Mouse (Mus musculus) gonadal fat pad, adult 2 months (tissue): Measurements from ENCODE around the gene Spcs1. TPM values are rescaled to one million over a fixed set of nuclear protein-coding genes. Genes with fewer than 3 reads are reported as not detected.

Experiments used
- DNase-seq: peaks from one replicate; pipeline ENCODE4 v3.0.0-alpha.2; 2012; ENCODE audit warnings: low read depth
- polyA plus RNA-seq: library from polyadenylated mRNA; depleted of rRNA; stranded (reverse); fragments of >200 nt; gene quantifications from 2 replicates; pipeline ENCODE4 v1.2.3, GENCODE M21; 2012; rRNA removed

Spcs1 gene
- 291 and 352 TPM in 2 replicates for polyA plus RNA-seq

- DNase-seq, result no peak
Observed at GRCm38 (mm10) chr14:31001307-31002205, at the start of gene Spcs1, which contains the start of gene Glt8d1. TSS of gene Spcs1 (minus strand) at chr14:31001672. TSS of gene Glt8d1 (plus strand) at chr14:31001400.

- no peak for DNase-seq
Observed at GRCm38 (mm10) chr14:31045817-31046216, 44.3 kb upstream of the Spcs1 start.

GRCm38 (mm10) chr14:31045296-31045695 lies 43.8 kb upstream of the Spcs1 start:
- peak; percentile 44 for DNase-seq

DNA sequence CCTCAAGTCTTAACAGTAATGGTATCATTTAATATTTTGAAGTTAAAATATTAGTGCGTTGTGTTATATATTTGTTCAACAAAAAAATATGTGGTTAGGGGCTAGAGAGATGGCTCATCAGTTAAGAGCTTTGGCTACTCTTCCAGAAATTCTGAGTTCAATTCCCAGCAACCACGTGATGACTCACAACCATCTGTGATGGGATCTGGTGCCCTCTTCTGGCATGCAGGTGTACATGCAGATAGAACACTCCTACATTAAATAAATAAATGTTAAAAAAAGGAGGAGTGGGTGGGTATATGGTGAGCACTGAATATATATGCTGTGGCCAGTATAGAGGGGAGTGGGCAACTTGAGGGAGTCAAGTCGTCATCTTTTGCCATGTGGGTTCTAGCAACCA lies 24.3 kb upstream of the Spcs1 start:
- DNase-seq, result no peak

DNA sequence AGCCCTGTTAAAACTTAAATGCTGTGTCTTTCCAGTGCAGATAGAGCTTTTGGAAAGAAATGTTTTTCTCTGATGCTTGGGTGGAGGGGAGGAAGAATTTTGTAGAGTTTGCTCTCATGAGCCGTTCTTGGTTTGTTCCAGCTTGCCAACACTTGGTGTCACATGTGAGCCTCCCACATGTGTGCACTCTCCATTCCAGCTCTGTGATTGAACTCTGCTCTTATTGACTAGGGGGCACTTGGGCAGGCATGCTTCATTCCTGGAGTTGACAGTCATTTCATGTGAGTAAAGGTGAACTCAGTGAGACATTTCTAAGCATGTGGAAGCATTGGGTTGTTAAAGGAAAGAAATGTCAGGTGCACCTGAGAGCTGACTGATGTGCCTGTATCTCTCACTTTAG lies 21.1 kb upstream of the Spcs1 start:
- no peak for DNase-seq

DNA sequence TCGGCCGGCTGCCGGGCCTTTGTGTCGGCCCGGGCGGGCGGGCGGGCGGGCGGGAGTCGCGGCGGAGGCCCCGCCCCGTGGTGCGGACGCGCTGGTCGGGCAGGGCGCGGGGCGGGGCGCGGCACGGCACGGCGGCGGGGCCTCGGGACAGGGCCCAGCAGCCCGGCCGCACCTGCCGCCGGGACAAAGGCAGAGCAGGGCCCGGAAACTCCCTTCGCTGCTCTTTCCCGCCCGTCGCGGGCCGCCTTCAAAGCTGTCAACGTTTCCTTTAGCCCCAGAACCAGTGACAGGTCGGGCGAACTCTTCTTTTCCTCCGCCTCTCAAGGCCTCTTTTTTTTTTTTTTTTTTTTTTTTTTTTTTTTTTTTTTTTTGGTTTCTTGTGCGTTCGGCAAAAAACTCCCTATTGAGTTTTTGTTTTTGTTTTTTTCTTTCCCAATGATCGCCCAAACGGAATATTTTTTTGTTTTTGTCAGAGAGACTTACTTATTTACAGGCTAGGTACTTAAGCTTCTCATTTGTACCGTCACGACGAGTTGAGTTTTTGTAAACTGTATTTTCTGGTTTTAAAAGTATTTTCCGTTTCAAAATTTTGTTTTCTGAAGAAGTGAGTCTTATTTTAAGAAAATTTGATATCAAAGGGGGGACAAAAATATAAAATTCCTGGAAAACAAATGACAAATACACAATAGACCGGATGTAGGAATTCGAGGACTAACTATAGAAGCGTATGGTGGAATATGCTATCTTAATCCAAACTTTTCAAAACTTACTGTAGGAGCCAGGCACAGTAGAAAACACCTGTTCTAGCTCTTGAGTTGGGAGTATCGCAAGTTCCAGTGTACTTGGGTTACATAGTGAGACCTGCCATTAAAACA lies 18.1 kb upstream of the Spcs1 start:
- DNase-seq, result no peak

GRCm38 (mm10) chr14:31018860-31019291 lies 17.4 kb upstream of the Spcs1 start, which contains the start of the genes Pbrm1 and Gnl3:
TSS of gene Pbrm1 (plus strand) at chr14:31019138.
TSS of gene Gnl3 (minus strand) at chr14:31019152.
- no peak for DNase-seq

DNA sequence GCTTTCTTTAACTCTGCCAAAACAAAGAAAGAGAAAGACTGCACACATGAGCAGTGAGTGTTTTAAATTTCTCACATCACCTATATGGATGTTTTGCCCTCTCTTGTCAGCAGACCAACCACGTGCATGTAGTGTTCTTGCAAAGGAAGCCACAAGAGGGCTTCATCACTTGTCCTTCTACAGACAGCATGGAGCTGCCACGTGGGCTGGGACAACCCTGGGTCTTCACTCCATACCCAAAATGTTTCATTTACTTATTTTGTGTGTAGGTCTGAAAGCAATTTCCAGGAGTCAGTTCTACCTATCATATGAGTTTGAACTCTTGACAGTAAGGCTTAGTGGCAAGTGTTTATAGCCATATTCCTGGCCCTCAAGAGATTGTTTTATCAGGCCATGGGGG lies 16.4 kb upstream of the Spcs1 start:
- no peak for DNase-seq

- no peak for DNase-seq
Observed at GRCm38 (mm10) chr14:31016063-31016462, 14.6 kb upstream of the Spcs1 start.

- DNase-seq, result no peak
Observed at GRCm38 (mm10) chr14:31013928-31014327, 12.5 kb upstream of the Spcs1 start.

DNA sequence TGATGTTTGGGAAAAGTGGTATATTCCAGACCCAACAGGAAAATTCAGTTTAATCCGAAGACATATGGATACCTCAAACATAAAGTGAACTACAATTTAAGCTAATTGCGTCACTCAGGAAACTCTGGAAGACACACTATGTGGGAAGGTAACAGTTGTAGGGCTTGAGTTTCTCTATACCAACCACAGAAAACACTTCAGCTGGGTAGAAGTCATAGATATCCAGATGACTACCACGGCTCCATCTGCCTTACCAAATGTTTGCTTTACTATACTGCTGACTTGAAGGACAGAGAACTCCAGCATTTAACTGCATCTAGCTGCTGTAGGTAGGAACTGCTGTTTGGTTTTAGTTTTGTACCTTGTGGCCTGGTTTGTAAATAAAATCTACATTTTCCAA lies 10.1 kb upstream of the Spcs1 start:
- DNase-seq, result no peak

- DNase-seq, result no peak
Observed at GRCm38 (mm10) chr14:31006779-31007178, 5.3 kb upstream of the Spcs1 start.

- DNase-seq, result no peak
Observed at GRCm38 (mm10) chr14:31004527-31004926, 3.1 kb upstream of the Spcs1 start.

DNA sequence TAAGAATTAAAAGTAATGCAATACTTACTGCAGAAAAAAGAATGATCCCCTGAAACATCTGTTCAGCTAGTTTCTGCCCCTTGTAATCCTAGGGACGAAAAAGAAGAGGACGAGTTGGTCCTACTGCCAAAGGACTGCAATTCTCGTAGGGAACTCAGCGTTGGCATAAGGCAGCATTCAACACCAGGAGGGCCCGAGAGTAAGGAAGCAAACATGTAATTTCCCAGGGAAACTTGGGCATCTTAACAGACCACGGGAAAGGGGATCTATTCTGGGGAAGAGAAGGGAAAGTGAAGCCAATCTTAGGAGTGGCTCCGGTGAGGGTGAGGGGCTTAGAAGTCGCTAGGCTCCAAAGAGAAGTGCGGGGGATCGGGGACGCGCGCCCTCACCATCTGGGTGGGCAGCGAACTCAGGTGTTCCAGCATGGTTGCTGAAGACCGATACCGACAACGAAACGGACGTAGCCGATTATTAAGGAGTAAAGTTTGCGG lies 611 bp downstream of the Spcs1 start:
- no peak for DNase-seq

- DNase-seq, result no peak
Observed at GRCm38 (mm10) chr14:31000356-31000755, 1.1 kb downstream of the Spcs1 start.

GRCm38 (mm10) chr14:30996417-30996816 lies 5.1 kb downstream of the Spcs1 start:
- no peak for DNase-seq

DNA sequence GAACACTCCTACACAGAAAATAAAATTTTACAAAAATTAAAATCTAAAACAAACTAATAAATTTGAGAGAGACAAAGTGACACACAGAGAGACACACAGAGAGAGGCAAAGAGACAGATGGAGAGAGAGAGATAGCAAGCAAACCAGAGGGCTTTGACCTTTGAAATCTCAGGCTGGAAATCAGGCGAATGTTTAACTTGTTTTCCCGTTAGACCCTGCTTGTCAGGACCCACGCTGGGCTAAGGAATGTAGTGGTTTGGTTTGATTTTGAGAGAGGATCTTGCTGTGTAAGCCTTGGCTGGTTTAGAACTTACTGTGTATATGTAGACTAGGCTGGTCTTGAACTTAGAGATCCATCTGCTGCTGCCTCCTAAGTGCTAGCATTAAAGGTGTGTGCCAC lies 25.2 kb downstream of the Spcs1 start:
- no peak for DNase-seq

GRCm38 (mm10) chr14:30974204-30974603 lies 27.3 kb downstream of the Spcs1 start:
- peak; percentile 79 for DNase-seq

- DNase-seq, result no peak
Observed at GRCm38 (mm10) chr14:30960366-30960765, 41.1 kb downstream of the Spcs1 start.

GRCm38 (mm10) chr14:30959031-30959430 lies 42.4 kb downstream of the Spcs1 start:
- no peak for DNase-seq

DNA sequence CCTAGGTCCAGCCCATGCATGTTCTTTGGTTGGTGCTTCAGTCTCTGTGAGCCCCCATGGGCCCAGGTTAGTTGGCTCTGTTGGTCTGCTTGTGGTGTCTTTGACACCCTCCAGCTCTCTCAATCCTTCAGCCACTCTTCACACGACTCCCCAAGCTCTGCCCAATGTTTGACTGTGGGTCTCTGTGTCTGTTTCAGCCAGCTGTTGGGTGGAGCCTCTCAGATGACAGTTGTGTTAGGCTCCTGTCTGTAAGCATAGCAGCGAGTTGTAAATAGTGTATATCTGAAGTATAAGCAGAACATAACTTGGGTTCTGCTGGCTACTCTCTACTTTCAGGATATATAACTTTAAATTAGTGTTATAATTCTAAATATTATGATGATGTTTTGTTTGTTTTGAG lies 43.0 kb downstream of the Spcs1 start:
- no peak for DNase-seq

DNA sequence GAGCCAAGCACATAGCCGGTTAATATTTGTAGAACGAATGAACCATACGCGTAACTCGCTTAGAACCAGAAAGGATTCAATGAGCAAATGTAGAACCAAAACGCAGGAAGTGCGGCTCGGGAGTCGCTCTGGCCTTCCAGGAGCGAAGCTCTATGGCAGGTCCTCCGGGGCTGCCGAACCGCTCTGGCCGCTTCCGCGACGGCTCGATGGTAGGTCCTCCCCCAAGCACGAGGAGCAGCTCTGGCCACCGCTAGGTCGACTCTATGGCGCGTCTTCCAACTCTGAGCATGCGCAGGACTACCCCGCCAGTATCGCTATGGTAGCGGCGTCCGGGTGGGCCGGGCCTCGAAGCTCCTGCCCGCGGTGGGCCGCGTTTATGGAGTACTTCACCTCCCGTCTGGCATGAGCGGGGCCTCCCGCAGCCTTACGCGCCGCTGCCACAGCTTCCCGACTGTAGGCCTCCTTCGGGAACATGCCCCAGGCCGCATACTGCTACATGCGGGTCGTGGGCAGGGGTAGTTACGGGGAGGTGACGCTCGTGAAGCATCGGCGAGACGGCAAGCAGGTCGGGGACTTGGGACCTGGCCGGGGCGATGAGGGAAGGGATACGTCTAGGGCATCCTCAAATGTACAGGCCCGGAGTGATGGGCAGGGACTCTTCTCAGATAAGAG lies 50.2 kb downstream of the Spcs1 start, which contains the start of gene Nek4:
Gene Nek4 (plus strand): TSS at position 224 of the 672 bp plus-strand sequence.
- DNase-seq, result peak; percentile 38
